Mouse (Mus musculus): Measurements from ENCODE around the gene Pth1r. TPM values are rescaled to one million over a fixed set of nuclear protein-coding genes. Genes with fewer than 3 reads are reported as not detected.

Pth1r gene
- polyA plus RNA-seq, 1 experiment from 2014 or later = 12.3 TPM

DNA sequence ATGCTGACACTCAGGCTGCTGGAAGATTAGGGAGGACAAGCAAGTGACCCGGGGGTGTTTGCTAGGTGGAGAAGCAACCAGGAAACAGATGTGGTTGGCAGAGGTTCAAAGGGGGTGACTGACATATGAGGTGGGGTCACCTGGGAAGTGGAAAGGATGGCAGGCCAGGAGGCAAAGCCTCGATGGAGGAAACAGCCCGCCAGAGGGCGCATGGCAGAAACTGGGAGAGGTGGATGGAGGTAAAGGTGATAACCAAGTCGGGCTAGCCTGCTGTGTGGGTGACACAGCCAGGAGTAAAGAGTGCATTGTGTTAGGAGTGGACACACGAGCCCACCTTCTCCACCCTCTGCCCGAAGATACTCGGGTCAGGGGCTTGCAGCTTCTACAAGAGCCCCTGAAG, 17.1 kb downstream of the Pth1r start:
- ATAC-seq = no peak
- Histone ChIP-seq H3K9me3 (ENCODE audit: control insufficient read depth, low read length) (no peaks in the 10 kb centered on the region), H3K4me1 (ENCODE audit: control insufficient read depth, insufficient read depth, low read depth, low read length) (peaks cover 31% of the 10 kb centered on the region), H3K36me3 (ENCODE audit: control insufficient read depth, insufficient read depth, low read length) (no peaks in the 10 kb centered on the region), H3K4me2 (ENCODE audit: low read length) (no peak overlapping the region), H3K27ac (ENCODE audit: low read depth, low read length) (no peak overlapping the region), H3K4me3 (ENCODE audit: low read length) (no peak overlapping the region), H3K27me3 (replicated peaks; ENCODE audit: control insufficient read depth, insufficient read depth, low read length) (peaks cover 7% of the 10 kb centered on the region), H3K9ac (ENCODE audit: low read depth, low read length) (no peak overlapping the region)
- 32% methylated on average over 8 of the region's 8 CpGs for WGBS

DNA sequence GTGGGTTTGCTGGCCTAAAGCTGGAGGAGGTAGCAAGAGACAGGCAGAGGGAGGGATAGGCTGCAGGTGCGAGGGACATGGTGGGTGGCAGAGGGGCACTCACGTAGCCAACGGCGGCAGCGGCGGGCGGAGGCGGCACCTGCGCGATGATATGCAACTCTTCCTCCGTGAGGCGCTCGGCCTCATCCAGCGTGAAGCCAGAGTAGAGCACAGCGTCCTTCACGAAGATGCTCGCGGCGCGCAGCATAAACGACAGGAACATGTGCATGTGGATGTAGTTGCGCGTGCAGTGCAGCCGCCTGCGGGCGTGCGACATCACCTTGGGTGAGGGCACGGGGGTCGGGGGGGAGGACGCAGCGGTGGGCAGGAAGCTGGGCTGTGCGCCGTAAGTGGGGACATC, 20.1 kb downstream of the Pth1r start:
- ATAC-seq = peak; percentile 25; the same call in 1 of the 2 replicates
- H3K4me3 ChIP-seq (ENCODE audit: low read length) = peak overlapping the region; percentile 38
- peak overlapping the region; percentile 76 for H3K4me2 ChIP-seq (ENCODE audit: low read length)
- no peaks in the 10 kb centered on the region for H3K36me3 ChIP-seq (ENCODE audit: control insufficient read depth, insufficient read depth, low read length)
- WGBS = 14% methylated on average over 29 of the region's 33 CpGs
- H3K27ac ChIP-seq (ENCODE audit: low read depth, low read length) = no peak overlapping the region
- peaks cover 20% of the 10 kb centered on the region for H3K4me1 ChIP-seq (ENCODE audit: control insufficient read depth, insufficient read depth, low read depth, low read length)
- peak overlapping the region; percentile 63 for H3K9ac ChIP-seq (ENCODE audit: low read depth, low read length)
- no peaks in the 10 kb centered on the region for H3K9me3 ChIP-seq (ENCODE audit: control insufficient read depth, low read length)
- peaks cover 3% of the 10 kb centered on the region for H3K27me3 ChIP-seq (replicated peaks; ENCODE audit: control insufficient read depth, insufficient read depth, low read length)

DNA sequence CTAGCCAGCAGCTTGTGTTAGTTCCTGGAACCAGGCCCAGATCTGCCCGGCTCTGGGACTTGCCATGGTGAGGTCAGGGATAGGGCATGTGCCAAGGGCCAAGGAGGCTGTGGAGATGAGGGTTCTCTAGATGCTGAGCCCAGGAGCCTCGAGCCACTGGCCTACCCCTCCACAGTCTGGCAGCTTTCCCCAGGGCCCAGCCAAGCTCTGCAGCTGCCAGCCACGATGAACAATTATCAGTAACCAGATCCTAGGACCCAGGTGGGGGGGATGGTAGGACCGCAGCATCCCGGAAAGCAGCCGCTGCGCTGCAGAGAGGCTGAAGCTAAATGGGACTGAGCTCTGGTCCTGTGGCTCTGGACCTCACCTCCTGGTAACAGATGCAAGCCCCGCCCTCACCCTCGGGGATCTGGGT, 21.2 kb downstream of the Pth1r start:
- H3K4me2 ChIP-seq (ENCODE audit: low read length) = no peak overlapping the region
- H3K9me3 ChIP-seq (ENCODE audit: control insufficient read depth, low read length) = no peaks in the 10 kb centered on the region
- peak overlapping the region; percentile 1; the same call in 1 of the 2 replicates for H3K9ac ChIP-seq (ENCODE audit: low read depth, low read length)
- no peak overlapping the region for H3K4me3 ChIP-seq (ENCODE audit: low read length)
- peaks cover 3% of the 10 kb centered on the region for H3K27me3 ChIP-seq (replicated peaks; ENCODE audit: control insufficient read depth, insufficient read depth, low read length)
- no peaks in the 10 kb centered on the region; the same call in 1 of the 2 replicates for H3K36me3 ChIP-seq (ENCODE audit: control insufficient read depth, insufficient read depth, low read length)
- no peak overlapping the region; the same call in 1 of the 2 replicates for H3K27ac ChIP-seq (ENCODE audit: low read depth, low read length)
- peak; percentile 49 for ATAC-seq
- peaks cover 20% of the 10 kb centered on the region for H3K4me1 ChIP-seq (ENCODE audit: control insufficient read depth, insufficient read depth, low read depth, low read length)
- 11% methylated on average over 9 of the region's 9 CpGs for WGBS

DNA sequence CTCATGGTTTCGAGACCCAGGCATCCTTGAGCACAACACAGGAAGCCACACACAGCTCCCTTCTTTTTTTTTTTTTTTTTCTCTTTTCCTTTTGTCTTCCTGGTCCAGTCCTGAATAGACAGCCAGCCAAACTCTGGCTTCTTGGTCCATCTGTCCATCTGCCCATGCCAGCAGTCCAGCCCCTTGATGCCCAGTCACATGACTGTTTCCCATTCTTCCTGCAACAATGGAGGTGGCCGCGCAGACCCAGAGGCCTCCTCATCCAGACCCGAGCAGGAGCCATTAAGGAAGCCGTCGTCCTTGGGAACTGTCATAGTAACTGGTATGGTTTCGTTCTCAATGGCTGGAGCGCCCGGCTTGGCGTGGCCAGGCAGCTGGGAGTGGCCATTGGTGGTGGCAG, 24.9 kb downstream of the Pth1r start:
- H3K4me2 ChIP-seq (ENCODE audit: low read length) = no peak overlapping the region
- H3K36me3 ChIP-seq (ENCODE audit: control insufficient read depth, insufficient read depth, low read length) = no peaks in the 10 kb centered on the region; the same call in 1 of the 2 replicates
- no peak overlapping the region for H3K9ac ChIP-seq (ENCODE audit: low read depth, low read length)
- H3K4me1 ChIP-seq (ENCODE audit: control insufficient read depth, insufficient read depth, low read depth, low read length) = peaks cover 16% of the 10 kb centered on the region
- no peak for ATAC-seq
- H3K27ac ChIP-seq (ENCODE audit: low read depth, low read length) = no peak overlapping the region
- WGBS = 75% methylated on average over 10 of the region's 10 CpGs
- no peak overlapping the region for H3K4me3 ChIP-seq (ENCODE audit: low read length)
- no peaks in the 10 kb centered on the region for H3K27me3 ChIP-seq (replicated peaks; ENCODE audit: control insufficient read depth, insufficient read depth, low read length)
- H3K9me3 ChIP-seq (ENCODE audit: control insufficient read depth, low read length) = no peaks in the 10 kb centered on the region

DNA sequence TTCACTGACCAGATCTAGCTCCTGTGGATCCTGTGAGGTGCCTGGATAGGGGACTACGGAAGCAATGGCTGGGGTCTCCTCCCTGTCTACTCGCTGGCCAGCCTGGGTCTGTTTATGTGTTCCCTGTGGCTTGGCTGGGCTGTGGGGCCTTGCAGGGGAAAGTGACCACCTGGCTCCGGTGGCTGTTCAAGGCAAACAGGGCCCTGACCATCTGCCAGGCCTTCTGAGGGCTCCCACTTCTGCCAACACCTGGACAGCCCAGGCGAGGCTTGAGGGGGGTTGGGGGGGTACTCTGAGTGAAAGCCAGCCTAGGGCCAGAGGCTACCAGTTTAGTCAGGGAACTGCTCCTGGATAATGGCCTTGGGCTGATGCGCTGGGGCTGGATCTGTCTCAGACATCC, 27.0 kb downstream of the Pth1r start:
- 70% methylated on average over 5 of the region's 5 CpGs for WGBS
- H3K36me3 ChIP-seq (ENCODE audit: control insufficient read depth, insufficient read depth, low read length) = peaks cover 3% of the 10 kb centered on the region

DNA sequence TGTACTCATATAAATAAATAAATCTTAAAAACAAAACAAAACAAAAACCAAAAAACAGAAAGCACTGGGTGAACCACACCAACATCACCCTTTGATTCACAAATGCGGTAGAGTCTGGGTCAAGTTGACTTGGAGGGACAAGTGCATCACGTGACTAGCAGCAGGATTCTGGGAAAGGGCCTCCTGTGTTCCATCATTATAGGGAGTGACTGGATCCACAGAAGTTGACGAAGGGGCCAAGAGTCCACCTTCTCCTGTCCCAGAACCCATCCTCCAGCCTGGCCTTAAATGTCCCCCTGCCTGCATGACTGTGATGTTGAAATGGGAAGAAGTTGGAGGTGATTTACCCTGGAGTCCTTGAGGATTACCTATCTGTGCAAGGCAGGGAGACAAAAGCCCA, 28.1 kb downstream of the Pth1r start:
- H3K9ac ChIP-seq (ENCODE audit: low read depth, low read length) = no peak overlapping the region
- WGBS = 80% methylated on average over 3 of the region's 3 CpGs
- no peaks in the 10 kb centered on the region for H3K9me3 ChIP-seq (ENCODE audit: control insufficient read depth, low read length)
- H3K4me2 ChIP-seq (ENCODE audit: low read length) = no peak overlapping the region
- peaks cover 4% of the 10 kb centered on the region for H3K36me3 ChIP-seq (ENCODE audit: control insufficient read depth, insufficient read depth, low read length)
- no peaks in the 10 kb centered on the region for H3K27me3 ChIP-seq (replicated peaks; ENCODE audit: control insufficient read depth, insufficient read depth, low read length)
- H3K27ac ChIP-seq (ENCODE audit: low read depth, low read length) = no peak overlapping the region
- ATAC-seq = no peak
- no peak overlapping the region for H3K4me3 ChIP-seq (ENCODE audit: low read length)
- no peaks in the 10 kb centered on the region for H3K4me1 ChIP-seq (ENCODE audit: control insufficient read depth, insufficient read depth, low read depth, low read length)

More for the DNA sequence above, 27.0 kb downstream of the Pth1r start:
- no peak for ATAC-seq
- Histone ChIP-seq H3K9me3 (ENCODE audit: control insufficient read depth, low read length) (no peaks in the 10 kb centered on the region), H3K27ac (ENCODE audit: low read depth, low read length) (no peak overlapping the region), H3K27me3 (replicated peaks; ENCODE audit: control insufficient read depth, insufficient read depth, low read length) (no peaks in the 10 kb centered on the region), H3K9ac (ENCODE audit: low read depth, low read length) (no peak overlapping the region), H3K4me2 (ENCODE audit: low read length) (no peak overlapping the region), H3K4me3 (ENCODE audit: low read length) (no peak overlapping the region), H3K4me1 (ENCODE audit: control insufficient read depth, insufficient read depth, low read depth, low read length) (no peaks in the 10 kb centered on the region)

DNA sequence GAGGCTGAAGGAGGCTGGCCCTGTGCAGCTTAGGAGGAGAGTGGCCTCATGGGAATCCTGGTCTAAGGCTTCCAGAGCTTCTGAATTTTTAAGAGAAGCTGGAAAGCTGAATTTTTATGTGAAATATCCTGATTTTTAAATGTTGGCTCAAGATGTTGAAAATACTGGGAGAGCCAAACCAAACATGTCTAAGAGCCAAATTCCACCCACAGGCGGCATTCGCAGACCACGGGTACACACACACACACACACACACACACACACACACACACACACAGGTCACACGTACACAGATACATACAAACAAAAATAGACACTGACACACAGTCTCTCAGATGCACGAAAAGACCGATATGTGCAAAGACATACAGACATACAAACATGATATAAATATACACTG, 28.9 kb downstream of the Pth1r start:
- H3K9me3 ChIP-seq (ENCODE audit: control insufficient read depth, low read length) = no peaks in the 10 kb centered on the region
- H3K27ac ChIP-seq (ENCODE audit: low read depth, low read length) = no peak overlapping the region
- no peak overlapping the region for H3K9ac ChIP-seq (ENCODE audit: low read depth, low read length)
- no peaks in the 10 kb centered on the region for H3K4me1 ChIP-seq (ENCODE audit: control insufficient read depth, insufficient read depth, low read depth, low read length)
- no peak overlapping the region for H3K4me3 ChIP-seq (ENCODE audit: low read length)
- WGBS = 96% methylated on average over 6 of the region's 6 CpGs
- ATAC-seq = no peak
- no peak overlapping the region for H3K4me2 ChIP-seq (ENCODE audit: low read length)
- H3K36me3 ChIP-seq (ENCODE audit: control insufficient read depth, insufficient read depth, low read length) = peaks cover 4% of the 10 kb centered on the region
- H3K27me3 ChIP-seq (replicated peaks; ENCODE audit: control insufficient read depth, insufficient read depth, low read length) = no peaks in the 10 kb centered on the region

DNA sequence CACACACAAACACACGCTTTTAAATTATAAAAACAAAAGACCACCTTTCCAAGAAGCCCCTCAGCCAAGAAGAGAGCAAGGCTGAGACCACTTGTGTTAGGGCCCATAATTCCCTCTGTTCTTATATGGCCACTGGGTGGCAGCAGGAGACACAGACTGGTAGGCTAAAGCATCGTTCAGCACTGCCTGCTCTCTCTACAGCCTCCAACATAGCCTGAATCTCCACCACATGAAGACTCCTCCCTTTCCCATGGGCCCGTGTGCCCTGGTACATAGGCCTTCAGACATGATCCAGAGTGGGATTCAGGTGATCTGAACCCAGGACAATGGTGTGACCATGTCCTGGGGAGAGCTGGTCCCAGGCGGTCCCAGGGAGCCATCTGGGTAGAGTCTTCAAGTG, 30.2 kb downstream of the Pth1r start:
- WGBS = 23% methylated on average over 4 of the region's 4 CpGs
- Histone ChIP-seq H3K9ac (ENCODE audit: low read depth, low read length) (no peak overlapping the region), H3K36me3 (ENCODE audit: control insufficient read depth, insufficient read depth, low read length) (peaks cover 4% of the 10 kb centered on the region), H3K27ac (ENCODE audit: low read depth, low read length) (no peak overlapping the region), H3K27me3 (replicated peaks; ENCODE audit: control insufficient read depth, insufficient read depth, low read length) (no peaks in the 10 kb centered on the region), H3K4me3 (ENCODE audit: low read length) (no peak overlapping the region), H3K4me1 (ENCODE audit: control insufficient read depth, insufficient read depth, low read depth, low read length) (no peaks in the 10 kb centered on the region), H3K4me2 (ENCODE audit: low read length) (no peak overlapping the region), H3K9me3 (ENCODE audit: control insufficient read depth, low read length) (no peaks in the 10 kb centered on the region)
- ATAC-seq = peak; percentile 90

DNA sequence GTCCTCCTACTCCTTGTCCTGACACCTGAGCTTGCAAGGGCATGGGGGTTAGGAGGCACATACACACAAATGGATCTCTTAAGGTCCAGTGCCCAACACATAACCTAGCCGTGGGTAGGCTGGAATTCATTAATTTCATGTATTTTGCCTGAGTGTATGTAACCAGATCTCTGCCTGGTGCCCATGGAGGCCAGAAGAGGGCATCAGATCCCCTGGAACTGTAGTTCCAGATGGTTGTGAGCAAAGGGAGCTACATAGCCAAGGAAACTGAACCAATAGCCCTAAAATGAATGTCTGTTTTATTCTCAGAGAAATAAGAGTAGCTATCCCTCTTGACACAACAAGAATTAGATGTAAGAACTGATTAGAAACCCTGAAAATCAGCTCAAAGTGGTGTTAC, 31.5 kb downstream of the Pth1r start:
- 48% methylated on average over 1 of the region's 1 CpGs for WGBS
- Histone ChIP-seq H3K4me2 (ENCODE audit: low read length) (no peak overlapping the region), H3K4me3 (ENCODE audit: low read length) (no peak overlapping the region), H3K4me1 (ENCODE audit: control insufficient read depth, insufficient read depth, low read depth, low read length) (no peaks in the 10 kb centered on the region), H3K27ac (ENCODE audit: low read depth, low read length) (no peak overlapping the region), H3K9me3 (ENCODE audit: control insufficient read depth, low read length) (no peaks in the 10 kb centered on the region), H3K27me3 (replicated peaks; ENCODE audit: control insufficient read depth, insufficient read depth, low read length) (no peaks in the 10 kb centered on the region), H3K9ac (ENCODE audit: low read depth, low read length) (no peak overlapping the region), H3K36me3 (ENCODE audit: control insufficient read depth, insufficient read depth, low read length) (peaks cover 7% of the 10 kb centered on the region)
- no peak for ATAC-seq

DNA sequence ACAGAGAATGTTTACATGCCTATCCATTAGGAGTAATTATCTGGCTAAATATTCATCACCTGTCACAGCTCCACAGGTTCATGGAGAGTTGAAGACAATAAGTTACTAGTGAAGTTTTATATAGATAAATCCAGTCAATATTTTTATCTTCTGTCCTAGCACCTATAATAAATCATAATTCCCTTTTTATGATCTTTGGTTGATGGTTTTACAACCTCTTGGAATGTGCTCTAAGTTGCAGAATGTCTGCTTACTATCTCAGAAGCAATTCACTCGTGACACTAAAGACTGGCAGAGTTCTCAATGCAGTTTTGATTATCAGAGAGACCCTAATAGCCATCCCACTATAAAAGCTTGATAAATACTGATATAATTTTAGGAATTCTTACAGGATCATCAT, 33.6 kb downstream of the Pth1r start:
- H3K36me3 ChIP-seq (ENCODE audit: control insufficient read depth, insufficient read depth, low read length) = peaks cover 7% of the 10 kb centered on the region
- no peak overlapping the region for H3K27ac ChIP-seq (ENCODE audit: low read depth, low read length)
- H3K4me2 ChIP-seq (ENCODE audit: low read length) = no peak overlapping the region
- H3K4me3 ChIP-seq (ENCODE audit: low read length) = no peak overlapping the region
- H3K27me3 ChIP-seq (replicated peaks; ENCODE audit: control insufficient read depth, insufficient read depth, low read length) = no peaks in the 10 kb centered on the region
- no peak overlapping the region for H3K9ac ChIP-seq (ENCODE audit: low read depth, low read length)
- H3K4me1 ChIP-seq (ENCODE audit: control insufficient read depth, insufficient read depth, low read depth, low read length) = no peaks in the 10 kb centered on the region
- H3K9me3 ChIP-seq (ENCODE audit: control insufficient read depth, low read length) = no peaks in the 10 kb centered on the region
- ATAC-seq = no peak
- WGBS = 90% methylated on average over 1 of the region's 1 CpGs

All from hindbrain, embryonic 16.5 days (tissue).